Mouse (Mus musculus) forebrain, embryonic 14.5 days (tissue): ENCODE data around the gene Phldb3. TPM values are rescaled to one million over a fixed set of nuclear protein-coding genes. Genes with fewer than 3 reads are reported as not detected.

Experiments used
- ATAC-seq: fragments of 200-750 bp; cut with Nextera tagmentation; 2 replicates; pipeline ENCODE4 v1.8.0; 2017; ENCODE audit warnings: mild to moderate bottlenecking, moderate library complexity
- DNase-seq: peaks from one replicate; pipeline ENCODE4 v3.0.0-alpha.2; 2015; ENCODE audit warnings: low spot score
- H3K27ac ChIP-seq: fragments of 300-500 bp; sonication (generic); 2 replicates; pipeline ENCODE4 v1.5.1; 2014; ENCODE audit warnings: low read depth, mild to moderate bottlenecking, control low read depth, low read length, moderate library complexity
- H3K27me3 ChIP-seq: fragments of 300-500 bp; sonication (generic); replicated peaks from 2 replicates; pipeline ENCODE4 v1.6.1; 2014; ENCODE audit warnings: low read length, control low read depth, mixed read lengths; ENCODE audit not compliant: control insufficient read depth, insufficient read depth
- H3K36me3 ChIP-seq: fragments of 300-500 bp; sonication (generic); 2 replicates; pipeline ENCODE4 v1.6.1; 2014; ENCODE audit warnings: low read length, control low read depth; ENCODE audit not compliant: control insufficient read depth, insufficient read depth
- H3K4me1 ChIP-seq: fragments of 300-500 bp; sonication (generic); 2 replicates; pipeline ENCODE4 v1.6.1; 2014; ENCODE audit warnings: antibody characterized with exemption, low read length, control low read depth; ENCODE audit not compliant: control insufficient read depth, insufficient read depth
- H3K4me2 ChIP-seq: fragments of 300-500 bp; sonication (generic); 2 replicates; pipeline ENCODE4 v1.6.1; 2014; ENCODE audit warnings: mild to moderate bottlenecking, control low read depth, low read length
- H3K4me3 ChIP-seq: fragments of 300-500 bp; sonication (generic); 2 replicates; pipeline ENCODE4 v1.5.1; 2014; ENCODE audit warnings: low read depth, low read length, control low read depth
- H3K9ac ChIP-seq: fragments of 300-500 bp; sonication (generic); 2 replicates; pipeline ENCODE4 v1.6.1; 2014; ENCODE audit warnings: mild to moderate bottlenecking, low read length, control low read depth, moderate library complexity
- H3K9me3 ChIP-seq: fragments of 300-500 bp; sonication (generic); replicated peaks from 2 replicates; pipeline ENCODE4 v1.6.1; 2016; ENCODE audit warnings: low read length, control low read depth, mixed read lengths; ENCODE audit not compliant: control insufficient read depth
- WGBS: fragments of 180-500 bp; shearing (Covaris S2); extraction: QIAGEN DNeasy Blood & Tissue Kit; methylation state at CpG from one replicate; pipeline ENCODE4 v1.1.7; 2014; 5-methylcytosine and 5-hydroxymethylcytosine counted together
- polyA plus RNA-seq: library from polyadenylated mRNA; unstranded; fragments of >200 nt; fragmentation: Nextera tagmentation; extraction: Ambion mirVana; gene quantifications from 2 replicates; pipeline ENCODE4 v1.2.1, GENCODE M21; 2014

The Phldb3 gene
- polyA plus RNA-seq, 1 experiment from 2014 or later: not detected

DNA sequence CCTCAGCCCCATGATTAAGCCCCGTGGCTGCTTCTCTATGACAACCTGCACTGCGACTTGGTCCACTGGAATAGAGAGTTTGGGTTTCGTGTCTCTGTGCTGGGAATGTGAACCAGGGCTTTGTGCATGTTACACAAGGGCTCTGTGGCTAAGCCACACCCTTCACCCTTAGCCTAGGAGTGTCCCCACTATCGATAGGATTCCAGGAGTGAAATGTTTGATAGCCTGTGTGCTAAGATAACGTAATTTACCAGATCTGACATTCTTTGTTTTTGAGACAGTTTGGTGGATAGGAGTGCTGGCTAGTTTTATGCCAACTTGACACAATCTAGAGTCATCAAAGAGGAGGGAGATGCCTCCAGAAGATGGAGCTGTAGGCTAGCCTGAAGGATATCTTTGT lies 18.8 kb upstream of the Phldb3 start:
- Histone ChIP-seq H3K9ac (no peak overlapping the region), H3K4me1 (peaks cover 12% of the 10 kb centered on the region; the same call in 1 of the 2 replicates), H3K27me3 (peaks cover under 1% of the 10 kb centered on the region; the same call in 1 of the 2 replicates), H3K36me3 (no peaks in the 10 kb centered on the region), H3K4me2 (no peak overlapping the region), H3K27ac (no peak overlapping the region), H3K4me3 (no peak overlapping the region), H3K9me3 (no peaks in the 10 kb centered on the region)
- 74% methylated on average over 5 of the region's 5 CpGs for WGBS
- ATAC-seq (no peak), DNase-seq (no peak)

DNA sequence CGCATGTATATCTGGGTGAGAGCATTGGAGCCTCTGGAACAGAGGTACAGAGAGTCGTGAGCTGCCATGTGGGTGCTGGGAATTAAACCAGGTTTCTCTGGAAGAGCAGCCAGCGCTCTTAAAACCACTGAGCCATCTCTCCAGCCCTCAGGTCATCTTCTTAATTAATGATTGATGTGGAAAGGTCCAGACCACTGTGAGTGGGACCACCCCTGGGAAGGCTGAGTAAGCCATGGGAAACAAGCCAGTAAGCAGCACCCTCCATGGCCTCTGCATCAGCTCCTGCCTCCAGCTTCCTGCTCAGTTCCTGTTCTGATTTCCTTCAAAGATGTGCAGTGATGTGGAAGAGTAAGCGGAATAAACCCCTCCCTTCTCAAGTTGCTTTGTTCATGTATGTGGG lies 18.4 kb upstream of the Phldb3 start:
- Histone ChIP-seq H3K4me1 (peaks cover 12% of the 10 kb centered on the region; the same call in 1 of the 2 replicates), H3K9me3 (no peaks in the 10 kb centered on the region), H3K9ac (no peak overlapping the region), H3K4me2 (no peak overlapping the region), H3K36me3 (no peaks in the 10 kb centered on the region), H3K27me3 (no peaks in the 10 kb centered on the region), H3K4me3 (no peak overlapping the region), H3K27ac (no peak overlapping the region)
- ATAC-seq (no peak), DNase-seq (no peak)
- 61% methylated on average over 4 of the region's 4 CpGs for WGBS

- H3K4me3 ChIP-seq: no peak overlapping the region
- ATAC-seq (no peak), DNase-seq (no peak)
- H3K9ac ChIP-seq: no peak overlapping the region
- H3K4me1 ChIP-seq: peaks cover 9% of the 10 kb centered on the region; the same call in 1 of the 2 replicates
- 79% methylated on average over 6 of the region's 6 CpGs for WGBS
- H3K36me3 ChIP-seq: no peaks in the 10 kb centered on the region
- no peaks in the 10 kb centered on the region for H3K27me3 ChIP-seq
- H3K27ac ChIP-seq: no peak overlapping the region
- H3K9me3 ChIP-seq: no peaks in the 10 kb centered on the region
- H3K4me2 ChIP-seq: no peak overlapping the region
Observed at GRCm38 (mm10) chr7:24592781-24593180, 17.8 kb upstream of the Phldb3 start.

- H3K36me3 ChIP-seq: no peaks in the 10 kb centered on the region
- no peaks in the 10 kb centered on the region for H3K9me3 ChIP-seq
- H3K9ac ChIP-seq: peak overlapping the region; percentile 69
- peak; percentile 93 for ATAC-seq
- peak overlapping the region; percentile 64 for H3K4me2 ChIP-seq
- no peaks in the 10 kb centered on the region for H3K27me3 ChIP-seq
- DNase-seq: peak; percentile 72
- peak overlapping the region; percentile 50 for H3K4me3 ChIP-seq
- no peak overlapping the region for H3K27ac ChIP-seq
- 2% methylated on average over 39 of the region's 39 CpGs for WGBS
- H3K4me1 ChIP-seq: peaks cover 7% of the 10 kb centered on the region; the same call in 1 of the 2 replicates
Observed at GRCm38 (mm10) chr7:24593621-24594308, 16.8 kb upstream of the Phldb3 start.

- Histone ChIP-seq H3K9ac (peak overlapping the region; percentile 69; the same call in 1 of the 2 replicates), H3K27ac (no peak overlapping the region), H3K36me3 (no peaks in the 10 kb centered on the region), H3K4me3 (peak overlapping the region; percentile 50), H3K4me2 (peak overlapping the region; percentile 64), H3K9me3 (no peaks in the 10 kb centered on the region), H3K4me1 (peaks cover 7% of the 10 kb centered on the region; the same call in 1 of the 2 replicates), H3K27me3 (no peaks in the 10 kb centered on the region)
- ATAC-seq (peak; percentile 15; the same call in 1 of the 2 replicates), DNase-seq (no peak)
- 3% methylated on average over 13 of the region's 13 CpGs for WGBS
Observed at GRCm38 (mm10) chr7:24594309-24594803, 16.2 kb upstream of the Phldb3 start.

GRCm38 (mm10) chr7:24595464-24595863 lies 15.1 kb upstream of the Phldb3 start:
- H3K9ac ChIP-seq: no peak overlapping the region
- 74% methylated on average over 2 of the region's 2 CpGs for WGBS

DNA sequence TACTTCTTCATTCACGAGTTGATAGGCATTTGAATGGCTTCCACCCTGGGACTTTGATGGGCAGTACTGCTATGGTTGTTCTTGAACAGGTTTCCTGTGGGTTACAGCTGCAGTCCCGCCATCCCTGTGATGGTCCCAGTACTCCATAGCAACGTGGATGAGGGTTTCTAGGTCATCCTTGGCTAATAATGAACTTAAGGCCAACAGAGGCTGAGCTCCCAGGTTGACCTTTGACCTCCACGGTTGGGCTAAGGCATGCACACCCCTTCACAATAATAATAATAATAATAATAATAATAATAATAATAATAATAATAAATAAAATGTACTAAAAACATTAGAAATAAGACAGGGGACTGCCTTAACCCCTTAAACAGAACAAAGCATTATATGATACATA lies 12.4 kb upstream of the Phldb3 start:
- 70% methylated on average over 4 of the region's 4 CpGs for WGBS

More at GRCm38 (mm10) chr7:24595464-24595863, 15.1 kb upstream of the Phldb3 start:
- no peak for DNase-seq
- Histone ChIP-seq H3K36me3 (no peaks in the 10 kb centered on the region), H3K9me3 (no peaks in the 10 kb centered on the region), H3K27ac (no peak overlapping the region), H3K27me3 (no peaks in the 10 kb centered on the region), H3K4me3 (no peak overlapping the region), H3K4me2 (no peak overlapping the region), H3K4me1 (peaks cover 7% of the 10 kb centered on the region; the same call in 1 of the 2 replicates)
- no peak for ATAC-seq

DNA sequence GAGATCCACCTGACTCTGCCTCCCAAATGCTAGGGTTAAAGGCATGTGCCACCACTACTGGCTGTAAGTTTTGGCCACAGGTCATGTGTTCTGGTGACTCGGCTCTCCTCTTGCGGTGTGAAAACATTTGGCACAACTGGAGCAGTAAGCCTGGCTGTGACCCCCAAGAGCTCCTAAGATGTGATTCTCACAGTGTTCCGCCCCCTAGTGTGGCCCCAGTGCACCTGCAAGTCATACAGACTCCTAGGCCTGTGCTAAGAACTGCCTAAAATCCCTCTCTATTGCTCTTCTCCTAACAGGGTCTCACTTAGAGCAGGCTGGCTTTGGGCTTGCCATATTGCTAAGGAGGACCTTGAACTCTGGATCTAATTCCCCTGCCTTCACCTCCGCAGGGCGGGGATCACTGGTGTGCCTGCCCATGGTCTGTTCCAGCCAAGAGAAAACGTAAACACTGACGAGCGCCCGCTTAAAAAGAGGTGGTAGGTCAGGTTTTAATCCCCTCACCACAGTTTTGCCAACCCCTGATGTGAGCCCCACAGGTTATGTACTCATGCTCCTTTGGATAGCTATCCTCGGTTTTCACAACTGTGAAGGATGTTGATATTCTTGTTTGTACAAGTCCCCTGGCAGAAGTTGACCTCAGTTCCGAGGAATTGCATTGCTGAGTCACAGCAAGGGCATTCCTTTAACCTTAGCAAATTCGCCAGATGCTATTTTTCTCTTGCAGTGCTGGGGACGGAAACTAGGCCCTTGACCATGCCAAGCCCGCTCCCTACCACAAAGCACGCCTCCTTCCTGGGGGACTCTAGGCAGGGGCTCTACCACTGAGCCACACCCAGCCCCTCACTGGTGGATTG lies 11.1 kb upstream of the Phldb3 start:
- no peak overlapping the region for H3K9ac ChIP-seq
- no peak overlapping the region for H3K4me3 ChIP-seq
- DNase-seq (no peak), ATAC-seq (no peak)
- no peaks in the 10 kb centered on the region for H3K36me3 ChIP-seq
- H3K4me2 ChIP-seq: no peak overlapping the region
- no peaks in the 10 kb centered on the region for H3K9me3 ChIP-seq
- H3K27ac ChIP-seq: no peak overlapping the region
- WGBS: 79% methylated on average over 15 of the region's 15 CpGs
- H3K27me3 ChIP-seq: no peaks in the 10 kb centered on the region
- peaks cover 1% of the 10 kb centered on the region; the same call in 1 of the 2 replicates for H3K4me1 ChIP-seq

More for the DNA sequence above, 12.4 kb upstream of the Phldb3 start:
- H3K4me3 ChIP-seq: no peak overlapping the region
- peaks cover 7% of the 10 kb centered on the region; the same call in 1 of the 2 replicates for H3K4me1 ChIP-seq
- no peaks in the 10 kb centered on the region for H3K27me3 ChIP-seq
- DNase-seq (no peak), ATAC-seq (no peak)
- H3K4me2 ChIP-seq: no peak overlapping the region
- H3K36me3 ChIP-seq: no peaks in the 10 kb centered on the region
- no peak overlapping the region for H3K27ac ChIP-seq
- no peak overlapping the region for H3K9ac ChIP-seq
- H3K9me3 ChIP-seq: no peaks in the 10 kb centered on the region
